Mouse (Mus musculus): Measurements from ENCODE around the gene Kansl1.
"Not testable (repeated sequence)": the region's sequence is repeated elsewhere in the genome, so short reads cannot be mapped to it uniquely, and the experiment has no call there.

GRCm38 (mm10) chr11:104448499-104448898 lies 20.2 kb downstream of the Kansl1 start:
- not testable (repeated sequence) for TF ChIP-seq CTCF (IDR thresholded peaks at IDR 0.05; ENCODE audit: control insufficient read depth, insufficient read depth, insufficient replicate concordance, low read depth, low read length); POLR2A (IDR thresholded peaks at IDR 0.05; ENCODE audit: control insufficient read depth, low read depth, low read length)
